Mouse (Mus musculus): ENCODE measurements around the gene Cacna2d1. TPM values are rescaled to one million over a fixed set of nuclear protein-coding genes. Genes with fewer than 3 reads are reported as not detected.

Gene Cacna2d1
- polyA plus RNA-seq, 1 experiment from 2014 or later, result 19.5 TPM

- peaks cover 11% of the 10 kb centered on the region for H3K36me3 ChIP-seq
- no peak overlapping the region for H3K9ac ChIP-seq (replicated peaks)
- H3K4me1 ChIP-seq (replicated peaks), result peaks cover 2% of the 10 kb centered on the region; the same call in 1 of the 2 replicates
- H3K4me3 ChIP-seq (replicated peaks), result no peak overlapping the region
- no peak for ATAC-seq (ENCODE audit: insufficient number of reproducible peaks, insufficient read depth, low FRiP score, low TSS enrichment, low read depth)
- no peaks in the 10 kb centered on the region for H3K9me3 ChIP-seq
- no peak overlapping the region for H3K27ac ChIP-seq
- no peak overlapping the region for H3K4me2 ChIP-seq
- H3K27me3 ChIP-seq, result no peaks in the 10 kb centered on the region
- 38% methylated on average over 6 of the region's 6 CpGs for WGBS
Observed at GRCm38 (mm10) chr5:15941191-15941725, 6.8 kb downstream of the Cacna2d1 start.

DNA sequence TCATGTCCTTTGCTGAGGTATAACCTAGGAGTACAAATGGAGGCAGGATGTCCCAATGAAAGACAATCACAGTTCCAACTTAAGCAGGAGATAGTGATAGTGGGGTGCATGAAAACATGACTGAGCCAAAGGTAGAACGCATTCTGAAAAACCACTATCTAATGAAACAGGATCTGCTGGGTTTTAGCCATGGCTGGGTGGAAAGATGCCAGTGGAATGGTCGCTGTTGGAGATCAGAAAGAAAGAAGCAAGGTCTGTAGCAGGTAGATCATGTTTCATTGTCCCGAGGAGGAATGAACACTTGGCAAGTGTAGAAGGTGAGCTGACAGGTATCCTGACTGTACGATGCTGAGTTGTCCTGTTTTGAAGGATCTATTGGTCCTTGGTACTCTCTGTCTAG, 7.6 kb downstream of the Cacna2d1 start:
- no peaks in the 10 kb centered on the region for H3K27me3 ChIP-seq
- 73% methylated on average over 4 of the region's 4 CpGs for whole genome bisulfite sequencing

GRCm38 (mm10) chr5:15948290-15949037, 14.0 kb downstream of the Cacna2d1 start:
- WGBS, result 89% methylated on average over 6 of the region's 6 CpGs
- H3K9ac ChIP-seq (replicated peaks), result no peak overlapping the region
- no peak for ATAC-seq (ENCODE audit: insufficient number of reproducible peaks, insufficient read depth, low FRiP score, low TSS enrichment, low read depth)

More for the DNA sequence above, 7.6 kb downstream of the Cacna2d1 start:
- no peak for ATAC-seq (ENCODE audit: insufficient number of reproducible peaks, insufficient read depth, low FRiP score, low TSS enrichment, low read depth)
- no peak overlapping the region for H3K27ac ChIP-seq
- H3K4me3 ChIP-seq (replicated peaks), result no peak overlapping the region
- H3K9ac ChIP-seq (replicated peaks), result no peak overlapping the region
- H3K9me3 ChIP-seq, result no peaks in the 10 kb centered on the region
- H3K36me3 ChIP-seq, result peaks cover 11% of the 10 kb centered on the region
- H3K4me2 ChIP-seq, result no peak overlapping the region
- no peaks in the 10 kb centered on the region for H3K4me1 ChIP-seq (replicated peaks)

GRCm38 (mm10) chr5:15959760-15960159, 25.3 kb downstream of the Cacna2d1 start:
- Histone ChIP-seq H3K9me3 (no peaks in the 10 kb centered on the region), H3K4me1 (replicated peaks) (no peaks in the 10 kb centered on the region), H3K27me3 (no peaks in the 10 kb centered on the region), H3K36me3 (0 out of 2 replicates have a peak, but pooled peaks cover 3% of the 10 kb centered on the region), H3K9ac (replicated peaks) (no peak overlapping the region), H3K4me3 (replicated peaks) (no peak overlapping the region), H3K27ac (no peak overlapping the region), H3K4me2 (no peak overlapping the region)
- no peak for ATAC-seq (ENCODE audit: insufficient number of reproducible peaks, insufficient read depth, low FRiP score, low TSS enrichment, low read depth)
- WGBS, result 79% methylated on average over 1 of the region's 1 CpGs

More at GRCm38 (mm10) chr5:15948290-15949037, 14.0 kb downstream of the Cacna2d1 start:
- H3K27me3 ChIP-seq, result no peaks in the 10 kb centered on the region
- H3K4me1 ChIP-seq (replicated peaks), result no peaks in the 10 kb centered on the region
- no peaks in the 10 kb centered on the region for H3K9me3 ChIP-seq
- no peak overlapping the region for H3K4me2 ChIP-seq
- no peak overlapping the region for H3K27ac ChIP-seq
- peaks cover 11% of the 10 kb centered on the region for H3K36me3 ChIP-seq
- no peak overlapping the region for H3K4me3 ChIP-seq (replicated peaks)

- H3K4me2 ChIP-seq, result no peak overlapping the region
- H3K27me3 ChIP-seq, result no peaks in the 10 kb centered on the region
- no peak overlapping the region for H3K27ac ChIP-seq
- H3K4me1 ChIP-seq (replicated peaks), result no peaks in the 10 kb centered on the region
- no peak for ATAC-seq (ENCODE audit: insufficient number of reproducible peaks, insufficient read depth, low FRiP score, low TSS enrichment, low read depth)
- H3K9me3 ChIP-seq, result no peaks in the 10 kb centered on the region
- H3K9ac ChIP-seq (replicated peaks), result no peak overlapping the region
- 0 out of 2 replicates have a peak, but pooled peaks cover 3% of the 10 kb centered on the region for H3K36me3 ChIP-seq
- no peak overlapping the region for H3K4me3 ChIP-seq (replicated peaks)
- WGBS, result 86% methylated on average over 2 of the region's 2 CpGs
Observed at GRCm38 (mm10) chr5:15961866-15962265, 27.4 kb downstream of the Cacna2d1 start.

- H3K27ac ChIP-seq, result no peak overlapping the region
- no peak for ATAC-seq (ENCODE audit: insufficient number of reproducible peaks, insufficient read depth, low FRiP score, low TSS enrichment, low read depth)
Observed at GRCm38 (mm10) chr5:15966888-15967287, 32.4 kb downstream of the Cacna2d1 start.

DNA sequence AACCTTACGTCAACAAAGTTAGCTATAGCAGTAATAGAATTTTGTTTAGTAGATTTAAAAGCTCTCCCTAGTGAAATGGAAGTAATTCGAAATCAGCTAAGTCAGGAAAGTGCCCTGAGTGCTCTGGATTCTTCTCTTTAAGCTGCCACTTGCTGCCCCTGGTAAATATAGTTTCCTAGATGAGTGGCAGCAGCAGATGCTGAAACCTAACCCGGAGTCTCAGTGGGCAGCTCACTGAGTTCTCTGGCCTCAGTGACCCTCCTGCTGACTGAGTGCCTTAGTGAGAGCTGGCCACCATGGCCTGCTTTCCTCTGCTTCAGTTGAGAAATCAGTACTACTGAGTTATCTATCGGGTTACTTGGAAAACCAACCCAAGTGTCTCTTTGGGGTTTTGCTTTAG, 37.3 kb downstream of the Cacna2d1 start:
- Histone ChIP-seq H3K27me3 (no peaks in the 10 kb centered on the region), H3K9me3 (no peaks in the 10 kb centered on the region), H3K4me3 (replicated peaks) (no peak overlapping the region), H3K4me1 (replicated peaks) (0 out of 2 replicates have a peak, but pooled peaks cover 6% of the 10 kb centered on the region), H3K27ac (no peak overlapping the region), H3K4me2 (no peak overlapping the region), H3K36me3 (no peaks in the 10 kb centered on the region), H3K9ac (replicated peaks) (no peak overlapping the region)
- ATAC-seq (ENCODE audit: insufficient number of reproducible peaks, insufficient read depth, low FRiP score, low TSS enrichment, low read depth), result no peak
- WGBS, result 69% methylated on average over 4 of the region's 4 CpGs

More at GRCm38 (mm10) chr5:15966888-15967287, 32.4 kb downstream of the Cacna2d1 start:
- H3K4me3 ChIP-seq (replicated peaks), result no peak overlapping the region
- H3K27me3 ChIP-seq, result no peaks in the 10 kb centered on the region
- H3K9me3 ChIP-seq, result no peaks in the 10 kb centered on the region
- H3K4me1 ChIP-seq (replicated peaks), result no peaks in the 10 kb centered on the region
- no peaks in the 10 kb centered on the region for H3K36me3 ChIP-seq
- H3K4me2 ChIP-seq, result no peak overlapping the region
- no peak overlapping the region for H3K9ac ChIP-seq (replicated peaks)

DNA sequence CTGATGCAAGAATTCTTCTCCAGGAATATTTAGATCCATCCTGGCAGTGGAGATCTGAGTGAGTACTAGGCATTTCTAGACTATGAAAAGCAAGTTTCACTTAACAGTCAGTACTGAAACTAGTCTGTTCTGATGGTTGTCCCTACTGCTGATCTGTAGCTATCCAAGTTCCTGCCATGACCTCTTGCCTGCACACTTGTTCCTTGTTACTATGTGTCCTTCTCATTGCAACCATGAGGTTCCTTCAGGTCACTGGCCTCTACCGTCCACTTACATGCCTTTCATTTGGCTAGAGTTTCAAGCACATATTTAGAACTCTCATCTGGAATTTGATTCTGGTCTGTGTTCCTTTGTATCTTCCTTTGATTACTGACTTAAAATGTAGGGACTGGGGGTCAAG, 37.9 kb downstream of the Cacna2d1 start:
- Histone ChIP-seq H3K4me1 (replicated peaks) (0 out of 2 replicates have a peak, but pooled peaks cover 6% of the 10 kb centered on the region), H3K4me3 (replicated peaks) (no peak overlapping the region), H3K27ac (no peak overlapping the region), H3K9me3 (no peaks in the 10 kb centered on the region), H3K36me3 (no peaks in the 10 kb centered on the region), H3K27me3 (no peaks in the 10 kb centered on the region), H3K9ac (replicated peaks) (no peak overlapping the region), H3K4me2 (no peak overlapping the region)
- no peak for ATAC-seq (ENCODE audit: insufficient number of reproducible peaks, insufficient read depth, low FRiP score, low TSS enrichment, low read depth)
- 82% methylated on average over 1 of the region's 1 CpGs for WGBS

- no peak overlapping the region for H3K4me2 ChIP-seq
- no peaks in the 10 kb centered on the region for H3K36me3 ChIP-seq
- no peaks in the 10 kb centered on the region for H3K9me3 ChIP-seq
- H3K4me3 ChIP-seq (replicated peaks), result no peak overlapping the region
- no peak for ATAC-seq (ENCODE audit: insufficient number of reproducible peaks, insufficient read depth, low FRiP score, low TSS enrichment, low read depth)
- H3K4me1 ChIP-seq (replicated peaks), result 0 out of 2 replicates have a peak, but pooled peaks cover 6% of the 10 kb centered on the region
- no peak overlapping the region for H3K9ac ChIP-seq (replicated peaks)
- no peaks in the 10 kb centered on the region for H3K27me3 ChIP-seq
- H3K27ac ChIP-seq, result no peak overlapping the region
Observed at GRCm38 (mm10) chr5:15974652-15975051, 40.2 kb downstream of the Cacna2d1 start.

GRCm38 (mm10) chr5:15979225-15979624, 44.7 kb downstream of the Cacna2d1 start:
- WGBS, result 81% methylated on average over 2 of the region's 2 CpGs

DNA sequence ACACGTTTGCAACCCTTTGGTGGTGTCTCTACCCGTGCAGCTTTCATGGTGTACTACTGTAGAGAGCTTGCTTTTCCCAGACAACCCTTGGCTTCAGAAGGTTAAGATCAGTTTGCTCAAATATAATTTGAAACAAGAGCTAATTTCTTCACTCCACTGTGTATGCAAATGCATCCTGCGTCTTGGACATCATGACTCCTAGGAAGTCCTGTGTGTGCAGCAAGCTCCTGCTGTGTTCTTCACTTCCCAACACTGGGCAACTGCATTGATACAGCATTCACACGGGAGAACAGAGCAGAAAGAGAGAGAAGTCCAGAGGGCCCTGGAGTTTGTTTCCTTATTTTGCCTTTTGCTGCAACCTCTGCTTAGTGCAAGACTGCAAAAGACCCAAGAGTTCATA, 48.1 kb downstream of the Cacna2d1 start:
- H3K36me3 ChIP-seq, result no peaks in the 10 kb centered on the region
- no peaks in the 10 kb centered on the region for H3K9me3 ChIP-seq
- H3K4me3 ChIP-seq (replicated peaks), result no peak overlapping the region
- H3K4me2 ChIP-seq, result no peak overlapping the region
- no peaks in the 10 kb centered on the region for H3K27me3 ChIP-seq
- no peak for ATAC-seq (ENCODE audit: insufficient number of reproducible peaks, insufficient read depth, low FRiP score, low TSS enrichment, low read depth)
- H3K4me1 ChIP-seq (replicated peaks), result peaks cover 10% of the 10 kb centered on the region
- WGBS, result 54% methylated on average over 4 of the region's 4 CpGs
- no peak overlapping the region for H3K27ac ChIP-seq
- H3K9ac ChIP-seq (replicated peaks), result no peak overlapping the region

More at GRCm38 (mm10) chr5:15979225-15979624, 44.7 kb downstream of the Cacna2d1 start:
- no peak overlapping the region for H3K4me2 ChIP-seq
- no peaks in the 10 kb centered on the region for H3K36me3 ChIP-seq
- peaks cover 16% of the 10 kb centered on the region for H3K4me1 ChIP-seq (replicated peaks)
- H3K4me3 ChIP-seq (replicated peaks), result no peak overlapping the region
- no peak overlapping the region for H3K9ac ChIP-seq (replicated peaks)
- H3K27me3 ChIP-seq, result no peaks in the 10 kb centered on the region
- no peaks in the 10 kb centered on the region for H3K9me3 ChIP-seq
- no peak overlapping the region for H3K27ac ChIP-seq
- no peak for ATAC-seq (ENCODE audit: insufficient number of reproducible peaks, insufficient read depth, low FRiP score, low TSS enrichment, low read depth)
